Mouse (Mus musculus) heart, embryonic 14.5 days (tissue): ENCODE measurements around the gene St6gal1. TPM values are rescaled to one million over a fixed set of nuclear protein-coding genes. Genes with fewer than 3 reads are reported as not detected.

Experiments
- ATAC-seq: fragments of 200-750 bp; cut with Nextera tagmentation; 2 replicates; pipeline ENCODE4 v1.8.0; 2017; ENCODE audit warnings: low read depth, moderate TSS enrichment; ENCODE audit not compliant: insufficient number of reproducible peaks, insufficient read depth, low FRiP score
- H3K27ac ChIP-seq, 2 experiments: fragments of 200-500 bp in 1 of 2; fragments of 300-500 bp in 1 of 2; sonication (generic) in 1 of 2; replicated peaks in 1 of 2; 2 replicates each; pipeline ENCODE4 v1.5.1; 2012 to 2014; ENCODE audit warnings: low read depth in 2 of 2, low read length in 2 of 2, control low read depth in 1 of 2, mild to moderate bottlenecking in 1 of 2, mixed read lengths in 1 of 2; ENCODE audit not compliant: control insufficient read depth in 1 of 2, insufficient read depth in 1 of 2
- H3K27me3 ChIP-seq: fragments of 300-500 bp; sonication (generic); 2 replicates; pipeline ENCODE4 v1.6.1; 2014; ENCODE audit warnings: mild to moderate bottlenecking, low read length, control low read depth; ENCODE audit not compliant: control insufficient read depth, insufficient read depth
- H3K36me3 ChIP-seq: fragments of 300-500 bp; sonication (generic); 2 replicates; pipeline ENCODE4 v1.6.1; 2014; ENCODE audit warnings: mild to moderate bottlenecking, control low read depth, low read length, mixed read lengths; ENCODE audit not compliant: control insufficient read depth, insufficient read depth
- H3K4me1 ChIP-seq, 2 experiments: fragments of 200-500 bp in 1 of 2; fragments of 300-500 bp in 1 of 2; sonication (generic) in 1 of 2; 2 replicates each; pipeline ENCODE4 v1.6.1; 2012 to 2014; ENCODE audit warnings: low read length in 2 of 2, control low read depth in 1 of 2, mixed read lengths in 1 of 2; ENCODE audit not compliant: control insufficient read depth in 2 of 2, insufficient read depth in 2 of 2
- H3K4me2 ChIP-seq: fragments of 300-500 bp; sonication (generic); 2 replicates; pipeline ENCODE4 v1.6.1; 2014; ENCODE audit warnings: mild to moderate bottlenecking, low read length
- H3K4me3 ChIP-seq, 2 experiments: fragments of 200-500 bp in 1 of 2; fragments of 300-500 bp in 1 of 2; sonication (generic) in 1 of 2; 2 replicates each; pipeline ENCODE4 v1.5.1; 2012 to 2014; ENCODE audit warnings: low read length in 2 of 2, mild to moderate bottlenecking in 2 of 2, control low read depth in 1 of 2, low read depth in 1 of 2, moderate library complexity in 1 of 2; ENCODE audit not compliant: control insufficient read depth in 1 of 2, insufficient read depth in 1 of 2
- H3K9ac ChIP-seq: fragments of 300-500 bp; sonication (generic); 2 replicates; pipeline ENCODE4 v1.6.1; 2014; ENCODE audit warnings: mild to moderate bottlenecking, low read length
- H3K9me3 ChIP-seq: fragments of 300-500 bp; sonication (generic); 2 replicates; pipeline ENCODE4 v1.6.1; 2016; ENCODE audit warnings: low read length, control low read depth; ENCODE audit not compliant: control insufficient read depth
- WGBS: fragments of 180-500 bp; shearing (Covaris S2); extraction: QIAGEN DNeasy Blood & Tissue Kit; methylation state at CpG from one replicate; pipeline ENCODE4 v1.1.7; 2014; 5-methylcytosine and 5-hydroxymethylcytosine counted together
- polyA plus RNA-seq: library from polyadenylated mRNA; unstranded; fragments of >200 nt; fragmentation: Nextera tagmentation; extraction: Ambion mirVana; gene quantifications from 2 replicates; pipeline ENCODE4 v1.2.1, GENCODE M21; 2014

St6gal1 gene
- polyA plus RNA-seq, 1 experiment from 2014 or later = 16.2 TPM

DNA sequence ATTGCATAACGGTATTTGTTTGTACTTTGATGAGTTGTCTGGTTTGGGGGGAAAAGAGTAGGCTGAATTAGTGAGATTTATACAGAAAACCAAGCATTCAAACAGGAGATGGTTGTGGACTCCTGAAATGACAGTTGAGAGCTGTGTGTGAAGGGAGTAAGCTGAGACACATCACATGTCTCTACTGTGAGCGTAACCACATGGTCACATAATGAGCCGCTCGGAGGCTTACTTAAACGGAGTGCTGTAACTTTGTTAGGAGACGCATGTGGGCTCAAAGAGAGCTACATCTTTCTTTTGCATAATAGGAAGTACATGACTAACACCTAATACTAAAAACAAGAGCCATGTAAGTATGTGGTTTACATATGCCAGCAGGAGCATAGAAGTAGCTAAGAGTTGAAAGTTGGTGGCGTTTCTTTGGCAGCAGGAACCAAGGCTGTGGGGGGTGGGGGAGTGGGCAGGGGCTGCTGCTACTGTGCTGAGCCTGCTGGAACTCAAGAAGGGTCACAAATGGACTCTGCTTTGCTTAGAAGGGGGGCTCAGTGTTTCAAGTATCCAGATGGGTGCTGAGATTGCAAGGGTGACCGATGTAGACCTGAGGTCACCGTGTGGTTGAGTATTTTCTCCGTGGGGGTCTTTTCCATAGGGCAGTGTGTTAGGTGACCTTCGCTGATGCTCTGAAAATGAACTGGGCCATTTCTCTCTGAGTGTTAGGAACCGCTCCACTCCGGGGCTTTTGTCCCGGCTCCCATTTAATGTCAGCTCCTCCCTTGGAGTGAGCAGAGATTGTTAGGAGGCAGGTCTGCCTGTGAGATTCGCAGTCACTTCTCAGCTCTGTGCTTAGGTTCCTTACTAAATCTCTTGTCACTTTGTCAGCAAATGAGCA lies 26.3 kb downstream of the St6gal1 start:
- no peak overlapping the region for H3K4me2 ChIP-seq

DNA sequence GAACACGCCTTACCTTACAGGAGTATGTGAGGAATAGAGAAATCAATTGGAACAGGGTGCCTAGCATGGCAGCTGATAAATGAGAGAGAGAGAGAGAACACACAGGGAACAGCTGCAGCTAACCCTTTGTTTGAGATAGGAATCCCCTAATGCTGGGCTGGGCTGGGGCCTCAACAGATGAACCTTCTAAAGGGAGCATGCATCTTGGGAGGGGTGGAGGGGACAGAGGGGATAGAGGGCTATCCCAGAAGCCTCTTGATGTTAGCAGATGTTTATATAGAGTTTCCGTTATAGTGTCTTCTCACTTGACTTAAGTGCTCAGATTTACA lies 26.9 kb downstream of the St6gal1 start:
- Histone ChIP-seq H3K27me3 (peaks cover 22% of the 10 kb centered on the region), H3K4me2 (no peak overlapping the region)

More for the DNA sequence above, 26.3 kb downstream of the St6gal1 start:
- no peaks in the 10 kb centered on the region for H3K9me3 ChIP-seq
- no peak overlapping the region for H3K9ac ChIP-seq
- peaks cover 25% of the 10 kb centered on the region for H3K27me3 ChIP-seq
- ATAC-seq = no peak
- H3K4me3 ChIP-seq = no peak overlapping the region
- no peak overlapping the region for H3K27ac ChIP-seq
- no peaks in the 10 kb centered on the region for H3K36me3 ChIP-seq
- H3K4me1 ChIP-seq = peaks cover 5 to 15% of the 10 kb centered on the region in 2 experiments; a peak in 3 of 4 replicates
- 51% methylated on average over 15 of the region's 15 CpGs for WGBS

DNA sequence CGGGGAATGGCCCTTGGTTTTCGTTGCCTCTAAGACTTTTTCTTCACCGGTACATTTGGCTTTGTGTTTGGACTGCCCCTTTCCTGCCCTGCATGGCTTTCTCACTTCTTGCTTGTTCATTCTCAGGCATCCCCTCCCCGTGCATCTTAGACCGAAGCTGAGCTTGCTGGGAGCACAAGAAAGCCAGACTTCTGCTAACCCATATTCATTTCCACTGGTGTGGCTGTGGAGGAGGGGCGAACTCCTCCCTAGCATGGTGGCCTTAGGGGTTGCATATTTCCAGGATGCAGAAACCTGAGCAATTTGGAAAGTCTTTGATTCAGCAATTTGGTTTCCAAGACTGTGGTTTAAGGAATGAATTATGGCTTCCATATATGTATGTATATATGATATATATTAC lies 29.1 kb downstream of the St6gal1 start:
- no peak overlapping the region for H3K4me3 ChIP-seq
- no peak for ATAC-seq
- H3K9me3 ChIP-seq = no peaks in the 10 kb centered on the region
- peaks cover 23% of the 10 kb centered on the region for H3K27me3 ChIP-seq
- H3K9ac ChIP-seq = no peak overlapping the region
- H3K4me1 ChIP-seq = peaks cover 14 to 23% of the 10 kb centered on the region in 2 experiments
- no peak overlapping the region for H3K4me2 ChIP-seq
- no peak overlapping the region for H3K27ac ChIP-seq
- no peaks in the 10 kb centered on the region; the same call in 1 of the 2 replicates for H3K36me3 ChIP-seq
- 65% methylated on average over 6 of the region's 6 CpGs for WGBS

More for the DNA sequence above, 26.9 kb downstream of the St6gal1 start:
- 57% methylated on average over 2 of the region's 2 CpGs for WGBS
- Histone ChIP-seq H3K27ac (no peak overlapping the region), H3K4me1 (peaks cover 5 to 15% of the 10 kb centered on the region in 2 experiments; a peak in 3 of 4 replicates), H3K36me3 (no peaks in the 10 kb centered on the region), H3K9me3 (no peaks in the 10 kb centered on the region), H3K9ac (no peak overlapping the region), H3K4me3 (no peak overlapping the region)
- ATAC-seq = no peak

DNA sequence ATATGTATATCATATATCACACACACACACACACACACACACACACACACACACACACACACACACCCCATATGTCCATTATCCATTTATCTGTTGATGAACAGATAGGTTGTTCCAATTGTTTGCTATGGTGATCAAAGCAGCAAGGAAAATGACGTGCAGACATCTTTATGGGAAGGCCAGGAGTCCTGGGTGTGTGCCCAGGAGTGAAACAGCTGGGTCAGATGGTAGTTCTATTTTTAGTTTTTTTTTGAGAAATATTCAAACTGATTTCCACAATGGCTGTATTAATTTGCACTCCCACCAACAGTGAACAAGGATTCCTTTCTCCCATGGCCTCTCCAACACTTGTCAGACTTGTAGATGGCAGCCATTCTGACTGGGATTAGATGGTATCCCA lies 29.5 kb downstream of the St6gal1 start:
- Histone ChIP-seq H3K4me2 (no peak overlapping the region), H3K27ac (no peak overlapping the region), H3K4me3 (no peak overlapping the region), H3K9me3 (no peaks in the 10 kb centered on the region), H3K4me1 (peaks cover 18 to 24% of the 10 kb centered on the region in 2 experiments), H3K36me3 (no peaks in the 10 kb centered on the region; the same call in 1 of the 2 replicates), H3K27me3 (peaks cover 23% of the 10 kb centered on the region), H3K9ac (no peak overlapping the region)
- WGBS = 61% methylated on average over 1 of the region's 1 CpGs
- no peak for ATAC-seq

DNA sequence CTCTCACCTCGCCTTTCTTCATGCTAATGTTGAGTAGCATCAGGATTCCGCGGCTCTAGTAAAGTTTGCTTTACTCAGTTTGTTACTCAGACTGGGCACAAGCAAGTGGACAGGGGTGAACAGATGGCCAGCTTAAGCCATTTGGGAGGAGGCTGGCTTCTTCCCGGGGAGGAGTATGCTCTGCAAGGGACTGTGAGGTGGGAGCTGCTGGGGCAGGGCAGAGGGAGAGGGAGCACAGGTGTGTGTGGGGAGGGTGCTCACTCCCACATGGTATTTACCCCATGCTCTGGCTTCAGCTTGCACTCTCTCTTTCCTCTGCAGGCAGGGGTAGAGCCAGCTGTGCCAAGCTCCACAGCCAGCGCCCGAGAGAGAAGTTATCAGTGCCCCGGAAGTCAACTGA lies 32.1 kb downstream of the St6gal1 start:
- Histone ChIP-seq H3K27ac (no peak overlapping the region), H3K4me2 (no peak overlapping the region), H3K36me3 (no peaks in the 10 kb centered on the region; the same call in 1 of the 2 replicates), H3K4me3 (no peak overlapping the region), H3K9me3 (no peaks in the 10 kb centered on the region), H3K9ac (no peak overlapping the region), H3K27me3 (peaks cover 30% of the 10 kb centered on the region), H3K4me1 (peaks cover 23 to 25% of the 10 kb centered on the region in 2 experiments)
- ATAC-seq = 0 out of 2 replicates have a peak, but pooled peaks have one; percentile 33
- WGBS = 46% methylated on average over 7 of the region's 7 CpGs

DNA sequence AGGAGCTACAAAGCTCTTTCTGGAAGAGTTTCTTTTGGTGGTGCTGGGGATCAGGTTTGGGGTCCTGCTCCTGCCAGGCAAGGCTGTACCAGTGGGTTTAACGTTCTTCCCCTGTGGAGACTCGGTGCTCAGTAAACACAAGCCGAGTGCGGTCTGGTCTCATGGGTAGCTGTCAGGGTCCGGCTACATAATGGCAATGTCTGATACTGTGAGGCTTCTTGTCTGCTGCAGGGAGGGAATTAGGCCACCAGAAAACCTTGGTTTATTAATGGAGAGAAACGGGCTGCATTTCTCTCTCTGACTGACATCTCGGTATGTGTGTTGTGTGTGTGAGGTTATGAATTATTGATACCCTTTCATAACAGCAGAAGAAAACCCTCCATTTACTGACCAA lies 33.9 kb downstream of the St6gal1 start:
- Histone ChIP-seq H3K36me3 (no peaks in the 10 kb centered on the region; the same call in 1 of the 2 replicates), H3K4me1 (peaks cover 32 to 33% of the 10 kb centered on the region in 2 experiments), H3K27ac (no peak overlapping the region), H3K27me3 (peaks cover 20% of the 10 kb centered on the region), H3K4me3 (no peak overlapping the region), H3K9me3 (no peaks in the 10 kb centered on the region), H3K4me2 (no peak overlapping the region), H3K9ac (no peak overlapping the region)
- WGBS = 25% methylated on average over 7 of the region's 7 CpGs
- no peak for ATAC-seq

DNA sequence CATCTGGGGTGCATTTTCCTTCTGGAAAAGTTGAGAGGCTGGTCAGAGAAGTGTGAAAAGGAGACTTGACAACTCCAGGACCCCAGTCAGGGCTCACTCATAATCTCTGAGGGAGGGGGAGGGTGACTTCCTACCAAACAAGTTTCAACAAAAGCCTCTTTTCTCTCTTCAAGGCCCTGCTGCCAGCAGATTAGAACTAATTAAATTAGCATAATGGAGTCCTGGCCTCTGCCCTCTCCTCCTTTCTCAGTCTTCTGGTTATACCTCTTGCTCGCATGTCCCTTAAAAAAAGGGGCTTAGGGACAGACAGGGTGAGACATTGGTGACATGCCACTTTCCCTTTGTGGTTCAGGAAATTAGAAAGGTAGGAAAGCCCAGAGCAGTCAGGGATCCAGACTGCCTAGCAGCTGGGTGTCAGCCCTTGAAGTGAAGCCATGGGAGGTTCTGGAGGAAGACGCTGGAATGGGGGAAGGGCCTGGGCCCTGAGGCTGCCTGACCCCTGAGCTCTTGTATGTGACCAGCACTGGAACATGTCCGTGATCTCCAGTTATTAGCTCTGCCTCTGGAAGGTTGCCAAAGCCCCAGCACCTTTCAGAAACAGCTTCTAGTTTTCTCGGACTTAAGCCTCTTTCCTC lies 34.4 kb downstream of the St6gal1 start:
- peaks cover 20% of the 10 kb centered on the region for H3K27me3 ChIP-seq

More for the DNA sequence above, 34.4 kb downstream of the St6gal1 start:
- no peak overlapping the region for H3K4me3 ChIP-seq
- no peaks in the 10 kb centered on the region for H3K9me3 ChIP-seq
- peaks cover 32 to 33% of the 10 kb centered on the region in 2 experiments for H3K4me1 ChIP-seq
- peak overlapping the region; percentile 3; the same call in 1 of the 2 replicates for H3K4me2 ChIP-seq
- H3K36me3 ChIP-seq = no peaks in the 10 kb centered on the region; the same call in 1 of the 2 replicates
- 20% methylated on average over 4 of the region's 4 CpGs for WGBS
- no peak overlapping the region for H3K9ac ChIP-seq
- H3K27ac ChIP-seq = no peak overlapping the region
- no peak for ATAC-seq
